Mouse (Mus musculus): Measurements from ENCODE around the gene Dynll2. TPM values are rescaled to one million over a fixed set of nuclear protein-coding genes. Genes with fewer than 3 reads are reported as not detected.

The Dynll2 gene
- polyA plus RNA-seq, 1 experiment from 2014 or later: 12.3 TPM

DNA sequence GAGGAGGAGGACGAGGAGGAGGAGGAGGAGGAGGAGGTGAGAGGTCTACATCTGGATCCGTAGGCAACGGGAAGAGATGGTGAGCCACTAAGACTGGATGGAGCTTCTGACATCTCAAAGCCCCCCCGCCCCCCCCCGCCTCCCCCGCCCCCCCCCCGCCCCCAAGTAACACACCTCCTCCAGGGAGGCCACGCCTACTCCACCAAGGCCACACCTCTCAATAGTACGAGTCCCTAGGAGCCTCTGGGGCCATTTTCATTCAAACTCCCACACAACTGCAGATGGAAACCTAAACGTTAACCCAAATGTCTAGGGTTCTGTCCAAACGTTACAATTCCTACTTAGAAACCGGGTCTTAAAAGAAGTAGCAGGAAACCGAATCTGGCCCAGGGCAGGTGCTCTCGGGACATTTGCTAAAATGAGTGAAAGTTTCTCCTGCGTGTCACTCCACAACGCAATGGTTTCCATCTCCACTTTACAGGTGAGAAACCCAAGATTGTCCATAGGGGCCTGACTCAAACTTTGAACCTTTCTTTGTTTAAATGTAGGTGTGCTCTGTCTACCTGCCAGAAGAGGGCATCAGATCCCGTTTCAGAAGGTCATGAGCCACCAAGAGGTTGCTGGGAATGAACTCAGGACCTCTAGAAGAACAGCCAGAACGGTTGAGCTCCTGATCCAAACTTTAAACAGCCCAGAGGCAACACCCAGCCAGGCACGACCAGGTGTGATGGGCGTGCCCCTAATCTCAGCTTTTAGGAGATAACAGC is 18.8 kb downstream of the Dynll2 start:
- Histone ChIP-seq H3K4me1 (ENCODE audit: insufficient read depth, low read depth, low read length) (no peaks in the 10 kb centered on the region), H3K36me3 (ENCODE audit: insufficient read depth, low read length) (no peaks in the 10 kb centered on the region), H3K9me3 (ENCODE audit: low read length) (no peaks in the 10 kb centered on the region), H3K27ac (ENCODE audit: low read length) (no peak overlapping the region), H3K27me3 (replicated peaks; ENCODE audit: insufficient read depth, low read length) (no peaks in the 10 kb centered on the region), H3K4me2 (replicated peaks; ENCODE audit: low read depth, low read length) (0 out of 2 replicates have a peak overlapping the region, but pooled peaks have one; percentile 45), H3K4me3 (ENCODE audit: low read depth, low read length) (no peak overlapping the region), H3K9ac (replicated peaks; ENCODE audit: low read depth) (no peak overlapping the region)
- DNase-seq (ENCODE audit: low spot score) (no peak), ATAC-seq (no peak)
- WGBS: 14% methylated on average over 18 of the region's 20 CpGs
- TF ChIP-seq CTCF (IDR thresholded peaks at IDR 0.05) (peak; percentile 34), EP300 (IDR thresholded peaks at IDR 0.05) (no peak)

DNA sequence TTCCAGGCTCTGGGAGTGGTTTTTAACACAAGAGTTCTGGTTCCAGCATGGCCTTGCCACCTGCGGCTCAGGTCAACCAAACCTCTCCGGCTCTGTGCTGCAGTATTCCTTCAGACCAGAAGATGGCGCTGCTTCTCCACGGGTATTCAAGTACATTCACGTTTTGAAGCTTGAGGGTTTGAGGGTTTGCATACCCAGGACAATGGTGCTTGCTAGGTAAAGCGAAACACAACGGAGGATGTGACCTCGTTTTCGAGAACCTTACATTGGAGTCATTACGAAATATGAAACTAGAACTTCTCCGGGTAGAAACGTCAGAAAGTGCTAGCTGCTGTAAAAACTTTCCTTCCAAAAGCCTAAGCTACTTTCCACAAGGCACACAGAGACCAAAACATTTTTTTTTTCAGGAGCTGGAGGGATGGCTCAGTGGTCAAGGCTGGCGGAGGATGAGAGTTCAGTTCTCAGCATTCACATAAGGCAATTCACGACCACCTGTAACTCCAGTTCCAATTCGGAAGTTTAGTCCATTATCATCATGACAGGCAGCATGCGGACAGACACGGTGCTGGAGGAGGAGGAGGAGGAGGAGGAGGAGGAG is 19.5 kb downstream of the Dynll2 start:
- peak; percentile 64 for ATAC-seq
- H3K36me3 ChIP-seq (ENCODE audit: insufficient read depth, low read length): no peaks in the 10 kb centered on the region
- H3K4me3 ChIP-seq (ENCODE audit: low read depth, low read length): no peak overlapping the region
- H3K27ac ChIP-seq (ENCODE audit: low read length): no peak overlapping the region
- H3K4me1 ChIP-seq (ENCODE audit: insufficient read depth, low read depth, low read length): no peaks in the 10 kb centered on the region
- no peaks in the 10 kb centered on the region for H3K27me3 ChIP-seq (replicated peaks; ENCODE audit: insufficient read depth, low read length)
- no peak overlapping the region for H3K9ac ChIP-seq (replicated peaks; ENCODE audit: low read depth)
- peak; percentile 84 for DNase-seq (ENCODE audit: low spot score)
- H3K4me2 ChIP-seq (replicated peaks; ENCODE audit: low read depth, low read length): peak overlapping the region; percentile 45; the same call in 1 of the 2 replicates
- under 1% methylated on average over 15 of the region's 17 CpGs for WGBS
- H3K9me3 ChIP-seq (ENCODE audit: low read length): no peaks in the 10 kb centered on the region
- TF ChIP-seq CTCF (IDR thresholded peaks at IDR 0.05): peak; percentile 98
- no peak for TF ChIP-seq EP300 (IDR thresholded peaks at IDR 0.05)

DNA sequence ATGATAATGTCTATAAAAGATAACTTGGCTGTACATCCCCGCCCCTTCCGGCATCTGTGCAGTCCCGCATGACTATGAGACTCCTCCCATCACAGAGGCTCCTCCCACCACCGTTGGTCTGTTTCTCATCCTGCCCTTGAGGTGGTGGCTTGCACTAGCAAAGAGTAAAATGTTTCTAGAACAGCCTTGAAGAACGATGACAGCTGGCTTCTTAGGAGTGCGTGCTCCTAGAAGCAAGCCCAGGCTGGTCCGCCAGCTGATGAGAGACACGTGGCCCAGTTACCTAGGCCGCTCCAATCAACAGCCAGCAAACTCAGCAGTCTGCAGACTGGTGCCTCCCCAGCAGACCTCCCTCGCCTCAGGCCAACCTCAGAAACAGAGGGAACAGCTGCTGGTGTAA is 21.1 kb downstream of the Dynll2 start:
- WGBS: 27% methylated on average over 10 of the region's 10 CpGs
- Histone ChIP-seq H3K4me2 (replicated peaks; ENCODE audit: low read depth, low read length) (no peak overlapping the region), H3K27me3 (replicated peaks; ENCODE audit: insufficient read depth, low read length) (no peaks in the 10 kb centered on the region), H3K36me3 (ENCODE audit: insufficient read depth, low read length) (no peaks in the 10 kb centered on the region), H3K9ac (replicated peaks; ENCODE audit: low read depth) (no peak overlapping the region), H3K4me3 (ENCODE audit: low read depth, low read length) (no peak overlapping the region), H3K9me3 (ENCODE audit: low read length) (no peaks in the 10 kb centered on the region), H3K4me1 (ENCODE audit: insufficient read depth, low read depth, low read length) (no peaks in the 10 kb centered on the region), H3K27ac (ENCODE audit: low read length) (no peak overlapping the region)
- no peak for ATAC-seq
- TF ChIP-seq CTCF (IDR thresholded peaks at IDR 0.05) (no peak), EP300 (IDR thresholded peaks at IDR 0.05) (no peak)
- DNase-seq (ENCODE audit: low spot score): no peak

DNA sequence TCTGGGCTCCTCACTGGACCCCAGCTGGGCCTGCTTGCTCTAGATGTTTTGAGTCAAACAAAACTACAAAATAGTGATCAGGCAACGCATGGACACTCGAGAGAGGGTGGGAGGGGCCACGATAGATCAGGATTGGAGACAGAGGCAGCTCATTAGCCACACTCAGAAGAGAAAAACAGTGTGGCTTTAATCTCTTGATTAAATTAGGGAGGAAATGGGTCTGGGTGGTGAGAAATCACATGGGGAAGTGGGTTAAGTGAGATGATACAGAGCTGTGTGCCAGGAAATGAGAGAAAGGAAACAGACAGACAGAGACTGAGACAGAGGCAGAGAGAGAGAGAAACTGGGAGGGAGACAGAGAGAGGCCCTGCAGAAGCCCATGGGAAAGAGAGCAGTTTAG is 22.0 kb downstream of the Dynll2 start:
- Histone ChIP-seq H3K4me2 (replicated peaks; ENCODE audit: low read depth, low read length) (no peak overlapping the region), H3K36me3 (ENCODE audit: insufficient read depth, low read length) (no peaks in the 10 kb centered on the region), H3K9me3 (ENCODE audit: low read length) (no peaks in the 10 kb centered on the region), H3K4me1 (ENCODE audit: insufficient read depth, low read depth, low read length) (no peaks in the 10 kb centered on the region), H3K27ac (ENCODE audit: low read length) (no peak overlapping the region), H3K4me3 (ENCODE audit: low read depth, low read length) (no peak overlapping the region), H3K27me3 (replicated peaks; ENCODE audit: insufficient read depth, low read length) (no peaks in the 10 kb centered on the region), H3K9ac (replicated peaks; ENCODE audit: low read depth) (no peak overlapping the region)
- no peak for ATAC-seq
- 31% methylated on average over 3 of the region's 3 CpGs for WGBS
- no peak for DNase-seq (ENCODE audit: low spot score)
- TF ChIP-seq CTCF (IDR thresholded peaks at IDR 0.05) (no peak), EP300 (IDR thresholded peaks at IDR 0.05) (no peak)

DNA sequence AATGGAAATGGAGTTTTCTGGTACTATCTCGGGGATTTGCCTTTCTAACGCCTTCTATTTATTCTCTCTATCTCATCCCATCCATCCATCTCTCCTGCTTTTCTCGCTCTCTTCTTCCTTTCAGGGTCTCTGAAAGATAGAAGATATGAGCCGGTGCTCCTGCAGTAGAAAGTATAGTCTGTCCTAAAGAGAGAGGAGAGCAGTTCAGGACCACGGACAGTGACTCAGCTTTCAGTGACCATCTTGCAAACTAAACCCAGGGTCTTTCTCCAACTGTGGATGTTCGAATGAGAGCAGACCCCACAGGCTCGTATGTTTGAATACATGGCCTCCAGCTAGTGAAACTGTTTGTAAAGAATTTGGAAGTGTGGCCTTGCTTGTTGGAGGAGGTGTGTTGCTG is 30.3 kb downstream of the Dynll2 start:
- WGBS: 31% methylated on average over 7 of the region's 7 CpGs

DNA sequence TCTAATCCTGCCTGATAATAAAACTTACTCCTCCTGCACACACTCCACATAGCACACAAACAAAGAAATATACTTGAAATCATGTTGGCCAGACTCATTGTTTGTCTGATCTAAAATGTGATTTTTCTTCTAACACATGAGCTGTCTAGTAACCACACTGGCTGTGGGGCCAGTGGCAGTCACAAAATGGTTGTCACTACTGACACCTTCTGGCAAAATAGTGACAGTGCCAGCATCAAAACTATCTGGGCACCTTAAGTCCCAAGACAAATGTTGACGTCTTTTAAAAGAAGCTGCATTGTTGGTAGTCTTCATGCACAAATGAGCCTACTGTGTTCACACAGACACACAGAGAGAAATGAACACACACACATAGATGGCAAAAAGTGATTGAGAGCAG is 32.2 kb downstream of the Dynll2 start:
- DNase-seq (ENCODE audit: low spot score): peak; percentile 30
- TF ChIP-seq EP300 (IDR thresholded peaks at IDR 0.05): no peak
- TF ChIP-seq CTCF (IDR thresholded peaks at IDR 0.05): peak; percentile 50
- no peak overlapping the region for H3K9ac ChIP-seq (replicated peaks; ENCODE audit: low read depth)
- H3K27ac ChIP-seq (ENCODE audit: low read length): no peak overlapping the region
- H3K36me3 ChIP-seq (ENCODE audit: insufficient read depth, low read length): no peaks in the 10 kb centered on the region
- H3K9me3 ChIP-seq (ENCODE audit: low read length): no peaks in the 10 kb centered on the region
- ATAC-seq: no peak
- no peak overlapping the region for H3K4me2 ChIP-seq (replicated peaks; ENCODE audit: low read depth, low read length)
- no peak overlapping the region for H3K4me3 ChIP-seq (ENCODE audit: low read depth, low read length)
- H3K4me1 ChIP-seq (ENCODE audit: insufficient read depth, low read depth, low read length): no peaks in the 10 kb centered on the region
- 12% methylated on average over 1 of the region's 1 CpGs for WGBS
- H3K27me3 ChIP-seq (replicated peaks; ENCODE audit: insufficient read depth, low read length): no peaks in the 10 kb centered on the region

More for the DNA sequence above, 30.3 kb downstream of the Dynll2 start:
- H3K9ac ChIP-seq (replicated peaks; ENCODE audit: low read depth): no peak overlapping the region
- H3K27me3 ChIP-seq (replicated peaks; ENCODE audit: insufficient read depth, low read length): no peaks in the 10 kb centered on the region
- ATAC-seq: no peak
- no peak overlapping the region for H3K27ac ChIP-seq (ENCODE audit: low read length)
- no peaks in the 10 kb centered on the region for H3K36me3 ChIP-seq (ENCODE audit: insufficient read depth, low read length)
- TF ChIP-seq EP300 (IDR thresholded peaks at IDR 0.05) (no peak), CTCF (IDR thresholded peaks at IDR 0.05) (no peak)
- no peaks in the 10 kb centered on the region for H3K9me3 ChIP-seq (ENCODE audit: low read length)
- H3K4me2 ChIP-seq (replicated peaks; ENCODE audit: low read depth, low read length): no peak overlapping the region
- peak; percentile 50 for DNase-seq (ENCODE audit: low spot score)
- H3K4me3 ChIP-seq (ENCODE audit: low read depth, low read length): no peak overlapping the region
- H3K4me1 ChIP-seq (ENCODE audit: insufficient read depth, low read depth, low read length): no peaks in the 10 kb centered on the region

Measured in lung, postnatal 0 days (tissue).